Mouse (Mus musculus) midbrain, embryonic 14.5 days (tissue): ENCODE measurements around the gene Olfr469. TPM values are rescaled to one million over a fixed set of nuclear protein-coding genes. Genes with fewer than 3 reads are reported as not detected.
"Not testable (repeated sequence)": the region's sequence is repeated elsewhere in the genome, so short reads cannot be mapped to it uniquely, and the experiment has no call there.

ENCODE experiments used
- ATAC-seq: fragments of 200-750 bp; cut with Nextera tagmentation; 2 replicates; pipeline ENCODE4 v1.8.0; 2017; ENCODE audit warnings: moderate number of reproducible peaks, moderate library complexity; ENCODE audit not compliant: low FRiP score, low TSS enrichment
- DNase-seq: peaks from one replicate; pipeline ENCODE4 v3.0.0-alpha.2; 2015
- H3K27ac ChIP-seq: fragments of 300-500 bp; sonication (generic); replicated peaks from 2 replicates; pipeline ENCODE4 v1.5.1; 2014; ENCODE audit warnings: mild to moderate bottlenecking, low read depth, low read length, moderate library complexity
- H3K27me3 ChIP-seq: fragments of 300-500 bp; sonication (generic); 2 replicates; pipeline ENCODE4 v1.6.1; 2014; ENCODE audit warnings: low read length, control low read depth, mixed read lengths; ENCODE audit not compliant: control insufficient read depth, insufficient read depth
- H3K36me3 ChIP-seq: fragments of 300-500 bp; sonication (generic); 2 replicates; pipeline ENCODE4 v1.6.1; 2014; ENCODE audit warnings: low read length, control low read depth; ENCODE audit not compliant: control insufficient read depth, insufficient read depth
- H3K4me1 ChIP-seq: fragments of 300-500 bp; sonication (generic); 2 replicates; pipeline ENCODE4 v1.6.1; 2014; ENCODE audit warnings: mild to moderate bottlenecking, antibody characterized with exemption, low read length, control low read depth; ENCODE audit not compliant: control insufficient read depth, insufficient read depth
- H3K4me2 ChIP-seq: fragments of 300-500 bp; sonication (generic); 2 replicates; pipeline ENCODE4 v1.6.1; 2014; ENCODE audit warnings: mild to moderate bottlenecking, low read length, moderate library complexity
- H3K4me3 ChIP-seq: fragments of 300-500 bp; sonication (generic); replicated peaks from 2 replicates; pipeline ENCODE4 v1.5.1; 2014; ENCODE audit warnings: low read depth, low read length
- H3K9ac ChIP-seq: fragments of 300-500 bp; sonication (generic); replicated peaks from 2 replicates; pipeline ENCODE4 v1.6.1; 2014; ENCODE audit warnings: mild to moderate bottlenecking, low read length, moderate library complexity
- H3K9me3 ChIP-seq: fragments of 300-500 bp; sonication (generic); 2 replicates; pipeline ENCODE4 v1.6.1; 2016; ENCODE audit warnings: low read length, control low read depth, mixed read lengths; ENCODE audit not compliant: control insufficient read depth
- WGBS: fragments of 180-500 bp; shearing (Covaris S2); extraction: QIAGEN DNeasy Blood & Tissue Kit; methylation state at CpG from one replicate; pipeline ENCODE4 v1.1.7; 2014; 5-methylcytosine and 5-hydroxymethylcytosine counted together
- polyA plus RNA-seq: library from polyadenylated mRNA; unstranded; fragments of >200 nt; fragmentation: Nextera tagmentation; extraction: Ambion mirVana; gene quantifications from 2 replicates; pipeline ENCODE4 v1.2.1, GENCODE M21; 2014

Olfr469 gene
- polyA plus RNA-seq, result not detected in 2 replicates

DNA sequence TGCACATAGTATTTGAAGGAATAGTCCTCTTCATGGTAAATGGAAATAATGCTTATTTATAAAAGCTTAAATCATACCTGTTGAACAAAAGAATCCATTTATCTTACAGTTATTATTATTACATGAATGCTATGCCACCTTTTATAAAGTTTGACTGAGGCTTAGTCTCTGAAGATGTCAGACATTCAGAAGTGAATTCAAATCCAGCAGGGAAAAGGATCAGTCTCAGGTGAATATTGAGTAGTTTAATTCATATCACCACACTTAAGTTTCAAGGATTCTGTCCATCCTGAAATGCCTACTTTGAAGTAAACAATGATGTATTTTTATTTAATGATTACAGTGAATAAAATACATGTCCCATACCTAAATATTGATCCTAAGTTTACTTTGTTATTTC lies at the start of gene Olfr469:
Olfr469 (minus strand) TSS at position 101 of the 400 bp plus-strand sequence.
- not testable (repeated sequence) for H3K4me2 ChIP-seq, H3K4me3 ChIP-seq, H3K27me3 ChIP-seq, H3K9me3 ChIP-seq, DNase-seq, H3K27ac ChIP-seq, H3K9ac ChIP-seq, ATAC-seq, H3K36me3 ChIP-seq, H3K4me1 ChIP-seq

DNA sequence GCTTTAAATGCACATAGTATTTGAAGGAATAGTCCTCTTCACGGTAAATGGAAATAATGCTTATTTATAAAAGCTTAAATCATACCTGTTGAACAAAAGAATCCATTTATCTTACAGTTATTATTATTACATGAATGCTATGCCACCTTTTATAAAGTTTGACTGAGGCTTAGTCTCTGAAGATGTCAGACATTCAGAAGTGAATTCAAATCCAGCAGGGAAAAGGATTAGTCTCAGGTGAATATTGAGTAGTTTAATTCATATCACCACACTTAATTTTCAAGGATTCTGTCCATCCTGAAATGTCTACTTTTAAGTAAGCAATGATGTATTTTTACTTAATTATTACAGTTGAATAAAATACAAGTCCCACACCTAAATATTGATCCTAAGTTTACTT lies 22.0 kb upstream of the Olfr469 start, which contains the start of gene Olfr470:
Olfr470 (minus strand) TSS at position 101 of the 400 bp plus-strand sequence.
- not testable (repeated sequence) for H3K4me3 ChIP-seq, H3K9me3 ChIP-seq, H3K36me3 ChIP-seq, ATAC-seq, DNase-seq, H3K27me3 ChIP-seq, H3K4me1 ChIP-seq, H3K4me2 ChIP-seq, H3K27ac ChIP-seq, H3K9ac ChIP-seq
- 87% methylated on average over 1 of the region's 1 CpGs for WGBS

DNA sequence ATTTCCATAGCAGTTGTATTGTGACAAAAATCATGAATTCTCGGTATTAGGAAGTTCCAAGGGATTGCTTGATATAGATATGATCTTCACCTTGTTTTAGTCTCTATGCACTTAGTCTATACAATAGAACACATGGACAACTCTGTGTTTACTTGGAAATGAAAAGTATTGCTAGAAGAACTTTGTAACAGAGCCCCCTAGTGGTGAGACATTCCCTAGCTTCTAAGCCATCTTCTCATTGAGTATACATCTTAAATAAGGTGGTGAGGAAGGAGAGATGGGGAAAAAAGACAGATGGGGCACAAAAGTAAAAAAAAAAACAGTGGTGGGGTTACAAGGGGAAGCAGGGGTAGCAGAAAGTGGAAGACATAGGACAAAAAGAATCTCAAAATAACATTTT lies 16.4 kb upstream of the Olfr469 start:
- DNase-seq (peak; percentile 47), ATAC-seq (no peak)
- Histone ChIP-seq H3K4me1 (no peaks in the 10 kb centered on the region), H3K4me2 (no peak overlapping the region), H3K27me3 (no peaks in the 10 kb centered on the region), H3K9me3 (no peaks in the 10 kb centered on the region), H3K36me3 (no peaks in the 10 kb centered on the region), H3K27ac (no peak overlapping the region), H3K9ac (no peak overlapping the region), H3K4me3 (no peak overlapping the region)
- WGBS, result 87% methylated on average over 1 of the region's 1 CpGs

DNA sequence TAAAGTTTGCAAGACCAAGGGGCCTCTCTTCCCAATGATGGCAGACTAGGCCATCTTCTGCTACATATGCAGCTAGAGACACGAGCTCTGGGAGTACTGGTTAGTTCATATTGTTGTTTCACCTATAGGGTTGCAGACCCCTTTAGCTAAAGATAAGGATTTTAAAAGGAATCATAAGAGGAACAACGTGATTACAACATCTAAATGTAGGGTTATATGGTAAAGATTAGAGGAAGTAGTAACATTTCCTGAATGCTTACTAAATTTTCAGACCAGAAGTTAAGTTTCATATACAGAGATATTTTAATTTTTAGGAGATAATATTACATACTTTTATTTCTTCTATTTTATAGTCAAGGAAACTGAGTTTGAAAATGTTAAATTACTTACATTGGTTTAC lies 1.5 kb downstream of the Olfr469 start:
- H3K9me3 ChIP-seq, ATAC-seq, H3K4me2 ChIP-seq, H3K9ac ChIP-seq, H3K27ac ChIP-seq, H3K36me3 ChIP-seq, DNase-seq, H3K4me1 ChIP-seq, H3K27me3 ChIP-seq, H3K4me3 ChIP-seq: not testable (repeated sequence)
- WGBS, result 68% methylated on average over 2 of the region's 2 CpGs

DNA sequence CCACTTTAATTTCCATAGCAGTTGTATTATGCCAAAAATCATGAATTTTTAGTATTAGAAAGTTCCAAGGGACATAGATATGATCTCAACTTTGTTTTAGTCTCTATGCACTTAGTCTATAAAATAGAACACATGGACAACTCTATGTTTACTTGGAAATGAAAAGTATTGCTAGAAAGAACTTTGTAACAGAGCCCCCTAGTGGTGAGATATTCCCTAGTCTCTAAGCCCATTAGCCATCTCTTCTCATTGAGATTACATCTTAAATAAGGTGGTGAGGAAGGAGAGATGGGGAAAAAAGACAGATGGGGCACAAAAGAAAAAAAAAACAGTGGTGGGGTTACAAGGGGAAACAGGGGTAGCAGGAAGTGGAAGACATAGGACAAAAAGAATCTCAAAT lies 5.9 kb downstream of the Olfr469 start:
- no peak overlapping the region for H3K4me3 ChIP-seq
- no peak overlapping the region for H3K9ac ChIP-seq
- H3K27ac ChIP-seq, result no peak overlapping the region
- H3K36me3 ChIP-seq, result no peaks in the 10 kb centered on the region
- no peaks in the 10 kb centered on the region for H3K9me3 ChIP-seq
- H3K27me3 ChIP-seq, result no peaks in the 10 kb centered on the region
- ATAC-seq, result no peak
- H3K4me1 ChIP-seq, result no peaks in the 10 kb centered on the region
- no peak overlapping the region for H3K4me2 ChIP-seq
- DNase-seq, result peak; percentile 41

DNA sequence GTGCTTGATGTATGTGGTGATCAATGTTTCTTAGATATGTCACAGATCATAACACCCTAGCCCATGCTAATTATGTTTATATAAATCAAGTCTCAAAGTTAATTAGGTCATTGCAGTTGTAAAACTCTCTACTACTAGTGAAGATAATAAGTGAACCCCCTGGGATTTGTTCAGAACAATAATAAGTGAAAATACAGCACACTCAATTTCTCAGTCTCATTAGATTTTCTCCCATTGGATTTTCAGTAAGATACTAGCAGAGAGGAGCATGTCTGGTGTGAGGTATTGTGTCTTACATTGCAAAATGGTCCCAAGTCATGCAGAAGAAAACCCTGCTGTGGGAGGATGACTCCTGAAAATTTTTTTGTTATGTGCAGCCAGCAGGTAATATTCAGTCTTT lies 13.4 kb downstream of the Olfr469 start, which contains the start of gene Olfr467:
Olfr467 (plus strand) TSS at position 301 of the 400 bp plus-strand sequence.
- no peak within 1 kb of the TSS for H3K9ac ChIP-seq
- no peak within 1 kb of the TSS for H3K27ac ChIP-seq
- DNase-seq (no peak), ATAC-seq (no peak)
- H3K4me3 ChIP-seq, result no peak within 1 kb of the TSS
- H3K4me2 ChIP-seq, result no peak within 1 kb of the TSS
- no peaks in the 10 kb centered on the region; the same call in 1 of the 2 replicates for H3K9me3 ChIP-seq
- H3K27me3 ChIP-seq, result no peaks in the 10 kb centered on the region
- H3K4me1 ChIP-seq, result no peaks in the 10 kb centered on the region
- no peaks in the 10 kb centered on the region for H3K36me3 ChIP-seq

DNA sequence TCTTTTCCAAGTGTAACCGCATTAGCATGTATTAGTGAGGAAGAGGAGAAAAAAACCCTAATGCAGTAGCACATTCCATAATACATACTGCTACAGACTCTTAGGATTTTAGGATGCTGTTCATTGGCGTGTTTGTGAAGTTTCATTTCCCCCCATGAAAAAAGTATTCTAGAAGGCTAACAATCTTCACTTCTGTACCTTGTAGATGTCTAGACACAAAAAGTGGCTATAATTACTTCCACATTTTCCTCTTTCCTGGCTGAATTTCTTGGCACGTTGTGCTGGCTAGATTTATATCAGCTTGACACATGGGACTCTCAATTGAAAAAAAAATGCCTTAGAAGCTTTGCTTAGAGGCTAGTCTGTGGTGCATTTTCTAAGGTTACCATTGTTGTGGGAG lies 23.2 kb downstream of the Olfr469 start:
- H3K27ac ChIP-seq, result no peak overlapping the region
- no peaks in the 10 kb centered on the region for H3K9me3 ChIP-seq
- DNase-seq, result no peak
- H3K27me3 ChIP-seq, result no peaks in the 10 kb centered on the region
- WGBS, result 84% methylated on average over 3 of the region's 3 CpGs
- H3K36me3 ChIP-seq, result no peaks in the 10 kb centered on the region
- no peaks in the 10 kb centered on the region for H3K4me1 ChIP-seq
- no peak overlapping the region for H3K4me3 ChIP-seq
- no peak overlapping the region for H3K9ac ChIP-seq
- no peak overlapping the region for H3K4me2 ChIP-seq
- ATAC-seq, result no peak

DNA sequence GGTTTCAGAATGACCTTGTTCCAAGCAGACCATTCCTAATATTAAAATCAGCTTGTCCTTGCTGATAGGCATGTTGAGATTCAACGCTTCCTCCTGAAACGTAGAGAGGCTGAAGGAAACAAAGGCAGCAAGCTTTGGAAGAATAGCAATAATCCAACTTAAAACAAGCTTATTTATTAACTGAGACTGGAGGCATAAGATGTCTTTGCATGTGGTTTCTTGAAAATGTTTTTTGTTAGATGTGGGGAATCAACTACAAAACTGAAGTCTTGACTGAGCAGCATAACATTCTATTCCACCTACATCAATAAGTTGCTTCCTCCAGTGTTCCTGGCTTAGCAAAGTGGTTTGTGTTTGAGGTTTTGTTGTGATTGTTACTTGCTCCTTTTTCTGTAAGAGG lies 24.2 kb downstream of the Olfr469 start, which contains the start of gene Ovch2:
Ovch2 (minus strand) TSS at position 101 of the 400 bp plus-strand sequence.
- Histone ChIP-seq H3K36me3 (no peaks in the 10 kb centered on the region), H3K4me3 (no peak within 1 kb of the TSS), H3K27ac (no peak within 1 kb of the TSS), H3K4me2 (no peak within 1 kb of the TSS), H3K9me3 (no peaks in the 10 kb centered on the region), H3K27me3 (no peaks in the 10 kb centered on the region), H3K9ac (no peak within 1 kb of the TSS), H3K4me1 (no peaks in the 10 kb centered on the region)
- WGBS, result 87% methylated on average over 2 of the region's 2 CpGs
- DNase-seq (no peak), ATAC-seq (no peak)

DNA sequence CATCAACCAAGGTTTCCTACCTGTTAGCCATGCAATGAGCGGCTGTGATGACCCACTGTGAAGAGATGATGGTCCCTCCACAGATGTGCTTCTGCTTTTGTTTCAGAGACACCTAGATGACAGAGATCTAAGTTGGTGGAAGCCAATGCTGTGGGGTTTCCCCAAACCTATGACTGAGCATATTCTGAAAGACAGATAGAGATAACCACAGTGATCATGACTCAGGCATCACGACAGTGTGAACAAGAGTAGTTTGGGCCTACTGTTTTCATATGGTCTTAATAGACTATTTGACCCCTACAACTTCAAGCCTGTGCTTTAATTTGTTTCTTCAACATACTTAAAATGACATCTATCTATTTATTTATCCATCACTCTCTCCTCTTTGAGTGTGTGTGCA lies 28.8 kb downstream of the Olfr469 start:
- 85% methylated on average over 2 of the region's 2 CpGs for WGBS
- Histone ChIP-seq H3K4me2 (no peak overlapping the region), H3K4me3 (no peak overlapping the region), H3K36me3 (no peaks in the 10 kb centered on the region), H3K4me1 (no peaks in the 10 kb centered on the region), H3K9ac (no peak overlapping the region), H3K27ac (no peak overlapping the region), H3K9me3 (no peaks in the 10 kb centered on the region), H3K27me3 (no peaks in the 10 kb centered on the region)
- ATAC-seq, result no peak
- DNase-seq, result no peak
